Mouse (Mus musculus) granulocyte monocyte progenitor cell, adult 5-6 weeks (primary cell): ENCODE measurements around the gene Sft2d2. TPM values are rescaled to one million over a fixed set of nuclear protein-coding genes. Genes with fewer than 3 reads are reported as not detected.

ENCODE experiments used
- ATAC-seq: replicated peaks from 2 replicates; pipeline ENCODE4 v1.8.0; 2016; ENCODE audit warnings: mild to moderate bottlenecking, moderate TSS enrichment, inconsistent platforms; ENCODE audit not compliant: poor library complexity, severe bottlenecking
- total RNA-seq, 2 experiments: library from RNA; stranded (forward) in 1 of 2; stranded (reverse) in 1 of 2; fragments of 200-712, 200-1000 nt in 1 of 2; fragments of >200 nt in 1 of 2; fragmentation: Nextera tagmentation in 1 of 2; gene quantifications; 2 replicates each; pipeline ENCODE4 v1.2.3; 2014 to 2017

Sft2d2 gene
- total RNA-seq, 2 experiments from 2014 or later, result 22.4 to 27.7 TPM

- no peak for ATAC-seq
Measured at GRCm38 (mm10) chr1:165142343-165142916, 51.8 kb downstream of the Sft2d2 start.

- ATAC-seq, result no peak
Measured at GRCm38 (mm10) chr1:165140227-165140626, 54.0 kb downstream of the Sft2d2 start.

GRCm38 (mm10) chr1:165133858-165134257 lies 60.4 kb downstream of the Sft2d2 start:
- ATAC-seq, result peak; percentile 64

DNA sequence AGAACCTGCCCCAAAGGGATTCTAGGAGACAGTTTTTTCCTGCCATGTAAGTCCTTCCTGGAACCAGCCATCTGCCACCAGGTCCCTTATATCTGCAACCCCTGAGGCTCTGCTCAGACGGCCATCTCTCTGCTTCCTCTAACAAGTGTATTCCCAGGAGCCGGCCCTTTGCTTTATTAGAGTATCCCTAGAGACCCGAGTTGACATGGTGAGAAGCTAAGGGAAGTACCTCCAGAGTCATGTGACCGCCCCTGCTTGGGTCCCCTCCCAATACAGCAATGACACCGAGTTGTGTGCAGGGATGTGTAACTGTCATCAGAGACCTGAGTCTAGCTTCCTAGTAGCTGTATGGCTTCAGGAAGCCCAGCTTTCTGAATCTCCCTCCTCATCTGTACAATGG lies 61.0 kb downstream of the Sft2d2 start:
- ATAC-seq, result 0 out of 2 replicates have a peak, but pooled peaks have one; percentile 8

DNA sequence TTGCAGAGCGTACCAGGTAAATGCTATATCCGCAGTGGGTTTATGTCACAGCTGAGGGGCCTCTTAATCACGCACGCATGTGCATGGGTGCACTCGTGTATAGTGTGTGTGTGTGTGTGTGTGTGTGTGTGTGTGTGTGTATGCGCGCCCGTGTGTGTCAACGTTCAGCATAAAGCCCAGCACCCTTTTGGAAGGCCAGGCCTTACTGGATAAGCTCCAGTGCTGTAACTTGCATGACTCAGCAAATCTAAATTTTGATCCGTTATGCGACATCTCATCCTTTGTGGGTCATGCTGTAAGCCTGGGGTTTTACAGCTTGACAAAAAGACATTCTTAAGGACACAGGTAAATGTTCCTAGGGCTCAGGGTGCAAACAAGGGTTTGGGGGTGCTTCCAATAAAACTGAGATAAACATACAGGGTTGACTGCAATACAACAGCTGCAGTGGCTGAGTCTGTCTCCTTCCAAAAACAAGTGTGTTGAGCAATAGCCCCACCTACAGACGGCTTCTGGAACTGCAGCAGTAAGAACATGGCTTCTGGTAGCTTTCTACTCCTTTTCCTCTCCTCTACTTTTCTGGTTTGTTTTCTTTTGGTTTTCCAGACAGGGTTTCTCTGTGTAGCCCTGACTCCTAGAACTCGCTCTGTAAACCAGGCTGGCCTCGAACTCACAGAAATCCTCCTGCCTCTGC lies 61.9 kb downstream of the Sft2d2 start:
- peak; percentile 86 for ATAC-seq

DNA sequence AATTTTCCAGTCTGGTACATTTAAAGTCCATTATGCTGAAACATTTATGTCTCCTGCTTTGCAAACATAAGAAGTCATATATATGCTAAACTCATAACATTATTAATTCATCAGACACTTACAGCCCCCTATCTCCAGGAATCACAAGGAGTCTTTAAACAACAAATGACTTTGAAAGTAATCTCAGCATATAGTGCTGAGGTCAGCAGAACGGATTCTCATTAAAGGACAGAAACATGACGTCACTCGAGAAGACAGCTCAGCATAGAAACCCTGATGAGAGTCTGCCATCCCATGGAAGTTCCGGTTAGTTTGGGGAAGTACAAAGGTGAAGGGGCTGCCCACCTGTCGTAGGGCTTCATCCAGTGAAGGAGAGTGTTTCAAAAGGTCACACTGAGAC lies 64.7 kb downstream of the Sft2d2 start:
- no peak for ATAC-seq

Other genes starting within 250 kb of the Sft2d2 start
- not detected in 2 replicates for gene Tbx19, start 33.7 kb downstream of the Sft2d2 start, total RNA-seq (2014; fragmentation: Nextera tagmentation)
- gene Tbx19, start 33.7 kb downstream of the Sft2d2 start, total RNA-seq (2017), result not detected in 2 replicates
- gene Tiprl, start 42.6 kb upstream of the Sft2d2 start, total RNA-seq (2014; fragmentation: Nextera tagmentation), result 18.6 and 36.5 TPM in 2 replicates
- 58.2 and 107 TPM in 2 replicates for gene Tiprl, start 42.6 kb upstream of the Sft2d2 start, total RNA-seq (2017)
- gene Gpr161, start 101.4 kb upstream of the Sft2d2 start, total RNA-seq (2014; fragmentation: Nextera tagmentation), result 0.17 and 0.21 TPM in 2 replicates
- gene Gpr161, start 101.4 kb upstream of the Sft2d2 start, total RNA-seq (2017), result 0.05 and 0.60 TPM in 2 replicates